Mouse (Mus musculus) CH12.LX (cell line): ENCODE data around the gene Lin7b. TPM values are rescaled to one million over a fixed set of nuclear protein-coding genes. Genes with fewer than 3 reads are reported as not detected.

ENCODE experiments used
- DNase-seq: peaks from one replicate; pipeline ENCODE4 v3.0.0-alpha.2; 2013; ENCODE audit errors: extremely low read depth
- H3K27ac ChIP-seq: 2 replicates; pipeline ENCODE4 v1.5.1; 2012; ENCODE audit warnings: low read depth, mild to moderate bottlenecking, control low read depth, moderate library complexity; ENCODE audit not compliant: insufficient read depth
- H3K27me3 ChIP-seq: replicated peaks from 2 replicates; pipeline ENCODE3; 2012; ENCODE audit warnings: inconsistent platforms
- H3K36me3 ChIP-seq, 2 experiments: replicated peaks in 1 of 2; 2 replicates each; pipeline versions ENCODE3 to v1.6.1; 2012; ENCODE audit warnings: inconsistent platforms in 1 of 2, low read length in 1 of 2, mild to moderate bottlenecking in 1 of 2, mixed read lengths in 1 of 2, moderate library complexity in 1 of 2; ENCODE audit not compliant: control insufficient read depth in 1 of 2, insufficient read depth in 1 of 2
- H3K4me1 ChIP-seq, 2 experiments: 2 replicates each; pipeline ENCODE4 v1.6.1; 2012; ENCODE audit warnings: inconsistent platforms in 1 of 2, moderate library complexity in 1 of 2; ENCODE audit not compliant: insufficient read depth in 2 of 2, control insufficient read depth in 1 of 2
- H3K4me2 ChIP-seq: 2 replicates; pipeline ENCODE4 v1.6.1; 2012; ENCODE audit warnings: low read depth, mild to moderate bottlenecking, control low read depth; ENCODE audit not compliant: poor library complexity, insufficient read depth, severe bottlenecking
- H3K4me3 ChIP-seq, 3 experiments: fragments of 150-350 bp in 1 of 3; sonication (generic) in 1 of 3; replicated peaks in 1 of 3; 2 replicates each; pipeline versions ENCODE3 to v1.5.1; 2011 to 2012; ENCODE audit warnings: low read depth in 2 of 3, low read length in 2 of 3, mild to moderate bottlenecking in 2 of 3, moderate library complexity in 2 of 3, control low read depth in 1 of 3, improper control_type of control experiment in 1 of 3, inconsistent platforms in 1 of 3, mixed read lengths in 1 of 3; ENCODE audit not compliant: poor library complexity in 1 of 3
- H3K79me2 ChIP-seq: replicated peaks from 2 replicates; pipeline ENCODE4 v1.6.1; 2012; ENCODE audit warnings: mild to moderate bottlenecking, moderate library complexity; ENCODE audit not compliant: control insufficient read depth, poor library complexity, insufficient read depth, severe bottlenecking; ENCODE audit errors: extremely low read depth
- H3K9ac ChIP-seq: 2 replicates; pipeline ENCODE4 v1.6.1; 2012; ENCODE audit warnings: low read depth, mild to moderate bottlenecking, control low read depth, moderate library complexity; ENCODE audit not compliant: insufficient read depth
- H3K9me3 ChIP-seq: replicated peaks from 2 replicates; pipeline ENCODE3; 2012; ENCODE audit warnings: low read length, inconsistent platforms, mixed read lengths
- BHLHE40 ChIP-seq: IDR thresholded peaks from 2 replicates; pipeline ENCODE4 v1.6.1; 2011; ENCODE audit warnings: mild to moderate bottlenecking, low read depth, low read length, improper control_type of control experiment
- CTCF ChIP-seq, 2 experiments: IDR thresholded peaks in 1 of 2; conservative IDR thresholded peaks in 1 of 2; 2 replicates each; pipeline ENCODE4 v1.5.1; 2011 to 2012; ENCODE audit warnings: low read depth in 2 of 2, low read length in 2 of 2, improper control_type of control experiment in 1 of 2, inconsistent platforms in 1 of 2, mild to moderate bottlenecking in 1 of 2, moderate library complexity in 1 of 2
- E2F4 ChIP-seq: IDR thresholded peaks from 2 replicates; pipeline ENCODE4 v1.6.1; 2011; ENCODE audit warnings: low read depth, low read length, improper control_type of control experiment; ENCODE audit not compliant: insufficient replicate concordance
- ELF1 ChIP-seq: IDR thresholded peaks from 2 replicates; pipeline ENCODE4 v1.6.1; 2014; ENCODE audit warnings: low read depth, mild to moderate bottlenecking, inconsistent platforms, low read length, improper control_type of control experiment
- EP300 ChIP-seq: IDR thresholded peaks from 2 replicates; pipeline ENCODE4 v1.6.1; 2011; ENCODE audit warnings: low read length, improper control_type of control experiment
- ETS1 ChIP-seq: conservative IDR thresholded peaks from 2 replicates; pipeline ENCODE4 v1.6.1; 2012; ENCODE audit warnings: low read depth, mild to moderate bottlenecking, inconsistent platforms, low read length, improper control_type of control experiment, moderate library complexity
- GABPA ChIP-seq: IDR thresholded peaks from 2 replicates; pipeline ENCODE4 v1.6.1; 2012; ENCODE audit warnings: low read depth, low read length, improper control_type of control experiment, inconsistent platforms; ENCODE audit not compliant: insufficient replicate concordance
- HCFC1 ChIP-seq: IDR thresholded peaks from 2 replicates; pipeline ENCODE4 v1.6.1; 2012; ENCODE audit warnings: low read depth, mild to moderate bottlenecking, inconsistent platforms, low read length, improper control_type of control experiment
- IRF4 ChIP-seq: IDR thresholded peaks from 2 replicates; pipeline ENCODE4 v1.6.1; 2014; ENCODE audit warnings: low read depth, mild to moderate bottlenecking, inconsistent platforms, low read length, improper control_type of control experiment
- JUND ChIP-seq: conservative IDR thresholded peaks from 2 replicates; pipeline ENCODE4 v1.6.1; 2011; ENCODE audit warnings: low read depth, low read length, improper control_type of control experiment
- KAT2A ChIP-seq: IDR thresholded peaks from 2 replicates; pipeline ENCODE4 v1.6.1; 2012; ENCODE audit warnings: low read length, improper control_type of control experiment, inconsistent platforms; ENCODE audit not compliant: insufficient replicate concordance
- MAFK ChIP-seq: IDR thresholded peaks from 2 replicates; pipeline ENCODE4 v1.6.1; 2011; ENCODE audit warnings: low read length, improper control_type of control experiment; ENCODE audit not compliant: insufficient replicate concordance
- MAX ChIP-seq: IDR thresholded peaks from 2 replicates; pipeline ENCODE4 v1.6.1; 2011; ENCODE audit warnings: low read length, improper control_type of control experiment
- MAZ ChIP-seq: IDR thresholded peaks from 2 replicates; pipeline ENCODE4 v1.6.1; 2012; ENCODE audit warnings: low read depth, mild to moderate bottlenecking, inconsistent platforms, low read length, improper control_type of control experiment, moderate library complexity
- MXI1 ChIP-seq: IDR thresholded peaks from 2 replicates; pipeline ENCODE4 v1.6.1; 2011; ENCODE audit warnings: mild to moderate bottlenecking, low read depth, low read length, improper control_type of control experiment
- MYC ChIP-seq: IDR thresholded peaks from 2 replicates; pipeline ENCODE4 v1.6.1; 2011; ENCODE audit warnings: low read depth, mild to moderate bottlenecking, improper control_type of control experiment, low read length
- NELFE ChIP-seq: IDR thresholded peaks from 2 replicates; pipeline ENCODE4 v1.6.1; 2011; ENCODE audit warnings: low read depth, low read length, improper control_type of control experiment
- PAX5 ChIP-seq: IDR thresholded peaks from 2 replicates; pipeline ENCODE4 v1.6.1; 2012; ENCODE audit warnings: low read length, inconsistent platforms, mixed read lengths
- RAD21 ChIP-seq: IDR thresholded peaks from 2 replicates; pipeline ENCODE4 v1.6.1; 2011; ENCODE audit warnings: low read depth, mild to moderate bottlenecking, low read length, improper control_type of control experiment, moderate library complexity
- RCOR1 ChIP-seq: conservative IDR thresholded peaks from 2 replicates; pipeline ENCODE4 v1.6.1; 2012; ENCODE audit warnings: low read depth, mild to moderate bottlenecking, inconsistent platforms, low read length, improper control_type of control experiment
- SIN3A ChIP-seq: IDR thresholded peaks from 2 replicates; pipeline ENCODE4 v1.6.1; 2012; ENCODE audit warnings: low read length, improper control_type of control experiment, inconsistent platforms
- SMC3 ChIP-seq: IDR thresholded peaks from 2 replicates; pipeline ENCODE4 v1.6.1; 2011; ENCODE audit warnings: low read depth, low read length, improper control_type of control experiment
- TCF12 ChIP-seq: IDR thresholded peaks from 2 replicates; pipeline ENCODE4 v1.6.1; 2014; ENCODE audit warnings: low read depth, mild to moderate bottlenecking, inconsistent platforms, low read length, improper control_type of control experiment
- USF1 ChIP-seq: IDR thresholded peaks from 2 replicates; pipeline ENCODE4 v1.6.1; 2014; ENCODE audit warnings: low read depth, mild to moderate bottlenecking, inconsistent platforms, low read length, improper control_type of control experiment
- USF2 ChIP-seq: conservative IDR thresholded peaks from 2 replicates; pipeline ENCODE4 v1.6.1; 2011; ENCODE audit warnings: low read depth, low read length, improper control_type of control experiment
- ZC3H11A ChIP-seq: IDR thresholded peaks from 2 replicates; pipeline ENCODE4 v1.6.1; 2012; ENCODE audit warnings: low read depth, mild to moderate bottlenecking, inconsistent platforms, low read length, improper control_type of control experiment
- ZMIZ1 ChIP-seq: IDR thresholded peaks from 2 replicates; pipeline ENCODE4 v1.6.1; 2012; ENCODE audit warnings: low read depth, mild to moderate bottlenecking, inconsistent platforms, low read length, improper control_type of control experiment
- ZNF384 ChIP-seq: IDR thresholded peaks from 2 replicates; pipeline ENCODE4 v1.6.1; 2012; ENCODE audit warnings: low read depth, low read length, improper control_type of control experiment, inconsistent platforms
- dilution Hi-C: fragments of 300-500 bp; cut with MboI; formaldehyde crosslinking; loops from 2 replicates; pipeline ENCODE4 v1.14.3; 2020; ENCODE audit warnings: low sequenced_read_pairs; ENCODE audit not compliant: extremely low pct_unique_long_range_greater_than_20kb, extremely low pct_ligation_motif_present
- in situ Hi-C: fragments of 300-500 bp; cut with MboI; formaldehyde crosslinking; loops from 3 replicates; pipeline ENCODE4 v1.14.3; 2019; ENCODE audit warnings: low sequenced_read_pairs, low pct_ligation_motif_present, low pct_unique_long_range_greater_than_20kb, mixed read lengths
- polyA plus RNA-seq: library from polyadenylated mRNA; unstranded; fragments of >175 nt; gene quantifications from 2 replicates; pipeline ENCODE4 v1.2.1, GENCODE M21; 2012; ENCODE audit warnings: low read depth; ENCODE audit not compliant: insufficient read length
- total RNA-seq, 2 experiments: library from RNA; depleted of rRNA; stranded (reverse); fragments of 300-350 nt in 1 of 2; fragments of >200 nt in 1 of 2; gene quantifications; 2 replicates each; pipeline ENCODE4 v1.2.3; 2012 to 2014

Lin7b gene
- total and polyA plus RNA-seq, 3 experiments: 3.8 to 10.4 (median 4.4) TPM

- TF ChIP-seq PAX5: no peak
- TF ChIP-seq ZMIZ1: no peak
- TF ChIP-seq USF1: no peak
- TF ChIP-seq RAD21: peak; percentile 67
- peak in 1 of 2 experiments; percentile 81; a peak in 3 of 4 replicates for TF ChIP-seq CTCF (conservative IDR thresholded peaks at IDR 0.05 in 1 of 2, IDR thresholded peaks at IDR 0.05 in 1 of 2; ENCODE audit: low read depth in 2 of 2, low read length in 2 of 2)
- no peak for TF ChIP-seq TCF12
- no peak for TF ChIP-seq ETS1
- no peak for TF ChIP-seq USF2
- no peak for TF ChIP-seq JUND
- TF ChIP-seq RCOR1: no peak
- TF ChIP-seq GABPA: no peak
- TF ChIP-seq MAZ: peak; percentile 67; the same call in 1 of the 2 replicates
- TF ChIP-seq SMC3: peak; percentile 67
- TF ChIP-seq MXI1: peak; percentile 29; the same call in 1 of the 2 replicates
- no peak for TF ChIP-seq NELFE
- no peak for TF ChIP-seq ELF1
- TF ChIP-seq IRF4: no peak
- TF ChIP-seq, all 38 proteins: peak for 5
- H3K27ac ChIP-seq: no peak overlapping the region
- H3K27me3 ChIP-seq: peaks cover 43% of the 10 kb centered on the region
- no peak overlapping the region for H3K4me3 ChIP-seq
- in situ Hi-C loops (no loop called here), dilution Hi-C loops (no loop called here)
- H3K79me2 ChIP-seq: no peaks in the 10 kb centered on the region
- no peaks in the 10 kb centered on the region for H3K9me3 ChIP-seq
- peak; percentile 47 for DNase-seq
- H3K4me2 ChIP-seq: no peak overlapping the region
- H3K4me1 ChIP-seq: peaks cover 9 to 30% of the 10 kb centered on the region in 2 experiments
- no peak overlapping the region for H3K9ac ChIP-seq
- H3K36me3 ChIP-seq: no peaks in the 10 kb centered on the region
Measured at GRCm38 (mm10) chr7:45343543-45343942, 26.8 kb downstream of the Lin7b start.

- Histone ChIP-seq H3K4me3 (no peak overlapping the region), H3K27me3 (peaks cover 48% of the 10 kb centered on the region), H3K79me2 (no peaks in the 10 kb centered on the region), H3K4me1 (peaks cover 24 to 45% of the 10 kb centered on the region in 2 experiments), H3K27ac (no peak overlapping the region), H3K9me3 (no peaks in the 10 kb centered on the region), H3K4me2 (no peak overlapping the region), H3K36me3 (no peaks in the 10 kb centered on the region), H3K9ac (no peak overlapping the region)
- dilution Hi-C loops: no loop called here
- in situ Hi-C loops: no loop called here
- TF ChIP-seq SIN3A (no peak), ZC3H11A (no peak), HCFC1 (no peak), USF1 (no peak), KAT2A (no peak), EP300 (no peak), ZNF384 (no peak), E2F4 (no peak), MYC (no peak), MAX (no peak), SMC3 (no peak), MAFK (no peak), ELF1 (no peak), BHLHE40 (no peak), ZMIZ1 (no peak)
- no peak for DNase-seq
Measured at GRCm38 (mm10) chr7:45342081-45342480, 28.3 kb downstream of the Lin7b start.
